ENCODE assay signal across 8 mouse cellular contexts in the genomic region with DNA sequence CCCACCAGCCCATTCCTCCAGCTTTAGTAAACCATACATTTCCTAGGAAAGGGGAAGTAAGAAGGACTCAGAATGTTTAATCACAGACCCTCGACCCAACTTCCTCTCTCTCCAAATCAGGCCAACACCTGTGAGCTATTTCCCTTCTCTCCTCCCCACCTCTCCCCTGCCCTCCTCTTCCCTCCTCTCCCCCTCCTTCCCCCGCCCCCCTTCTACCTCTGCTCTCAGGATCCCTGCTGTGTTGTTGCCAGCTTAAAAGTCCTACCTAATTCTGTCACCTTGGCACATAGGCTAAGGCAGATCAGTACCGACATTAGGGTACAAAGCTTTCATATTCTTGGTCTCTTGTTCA. TPM values are rescaled to one million over a fixed set of nuclear protein-coding genes. Genes with fewer than 3 reads are reported as not detected.
DNase-seq lines count a peak whose midpoint lies in the region; ATAC-seq and TF ChIP-seq lines count a peak whose summit lies in the region.

No protein-coding gene starts in this region.

- 0 out of 2 replicates have a peak, but pooled peaks cover 8% of the 10 kb centered on the region for H3K27me3 ChIP-seq in heart, embryonic 12.5 days (replicated peaks)
- H3K27me3 ChIP-seq in ES-Bruce4 (ENCODE audit: control insufficient read depth, insufficient read depth, low read length, poor library complexity, severe bottlenecking) = no peaks in the 10 kb centered on the region
- no peaks in the 10 kb centered on the region for H3K27me3 ChIP-seq in hindbrain, embryonic 12.5 days
- no peaks in the 10 kb centered on the region for H3K27me3 ChIP-seq in midbrain, embryonic 14.5 days (ENCODE audit: control insufficient read depth, insufficient read depth, low read length)

- no peak for DNase-seq in heart, adult 8-10 months (ENCODE audit: low spot score)
- DNase-seq in midbrain, embryonic 14.5 days = no peak
- no peak for DNase-seq in adrenal gland, postnatal 10 days
- DNase-seq in layer of hippocampus, postnatal 14 days (ENCODE audit: low spot score in 2 of 2) = no peak
- no peak for DNase-seq in kidney, postnatal 4 days

- no peak overlapping the region for H3K27ac ChIP-seq in heart, embryonic 12.5 days (ENCODE audit: poor library complexity, severe bottlenecking)
- no peak overlapping the region for H3K27ac ChIP-seq in ES-Bruce4 (ENCODE audit: insufficient read depth, low read length)
- H3K27ac ChIP-seq in hindbrain, embryonic 12.5 days = no peak overlapping the region
- no peak overlapping the region for H3K27ac ChIP-seq in midbrain, embryonic 14.5 days (replicated peaks; ENCODE audit: low read depth, low read length)

- peaks cover 20% of the 10 kb centered on the region for H3K4me1 ChIP-seq in heart, embryonic 12.5 days (replicated peaks)
- H3K4me1 ChIP-seq in ES-Bruce4 (ENCODE audit: control insufficient read depth, insufficient read depth, low read length) = no peaks in the 10 kb centered on the region
- peaks cover 14% of the 10 kb centered on the region for H3K4me1 ChIP-seq in hindbrain, embryonic 12.5 days
- peaks cover 18% of the 10 kb centered on the region for H3K4me1 ChIP-seq in midbrain, embryonic 14.5 days (ENCODE audit: control insufficient read depth, insufficient read depth, low read length)

- TF ChIP-seq POLR2A in ES-Bruce4 (IDR thresholded peaks at IDR 0.05; ENCODE audit: insufficient read depth, low read length) = no peak

- peak overlapping the region; percentile 89 for H3K4me2 ChIP-seq in heart, embryonic 12.5 days
- H3K4me2 ChIP-seq in hindbrain, embryonic 12.5 days (replicated peaks) = peak overlapping the region; percentile 66
- peak overlapping the region; percentile 73 for H3K4me2 ChIP-seq in midbrain, embryonic 14.5 days (ENCODE audit: low read length)

- peak overlapping the region; percentile 85 for H3K9ac ChIP-seq in heart, embryonic 12.5 days
- H3K9ac ChIP-seq in ES-Bruce4 (ENCODE audit: low read depth, poor library complexity, severe bottlenecking) = peak overlapping the region; percentile 63
- H3K9ac ChIP-seq in hindbrain, embryonic 12.5 days = peak overlapping the region; percentile 60; the same call in 1 of the 2 replicates
- peak overlapping the region; percentile 97; the same call in 1 of the 2 replicates for H3K9ac ChIP-seq in midbrain, embryonic 14.5 days (replicated peaks; ENCODE audit: low read length)

- TF ChIP-seq EP300 in ES-Bruce4 (IDR thresholded peaks at IDR 0.05; ENCODE audit: insufficient read depth, low read depth, low read length) = no peak

- 11% methylated on average over 3 of the region's 3 CpGs for WGBS in heart, embryonic 12.5 days
- WGBS in hindbrain, embryonic 12.5 days = 25% methylated on average over 3 of the region's 3 CpGs
- 12% methylated on average over 3 of the region's 3 CpGs for WGBS in midbrain, embryonic 14.5 days

- H3K36me3 ChIP-seq in heart, embryonic 12.5 days = no peaks in the 10 kb centered on the region
- no peaks in the 10 kb centered on the region for H3K36me3 ChIP-seq in ES-Bruce4 (ENCODE audit: control insufficient read depth, insufficient read depth, low read length, poor library complexity, severe bottlenecking)
- H3K36me3 ChIP-seq in hindbrain, embryonic 12.5 days = no peaks in the 10 kb centered on the region
- H3K36me3 ChIP-seq in midbrain, embryonic 14.5 days (ENCODE audit: control insufficient read depth, insufficient read depth, low read length) = no peaks in the 10 kb centered on the region

- TF ChIP-seq CTCF in ES-Bruce4 (IDR thresholded peaks at IDR 0.05; ENCODE audit: low read depth, low read length) = no peak

- ATAC-seq in heart, embryonic 12.5 days (ENCODE audit: insufficient number of reproducible peaks, low FRiP score) = no peak
- no peak for ATAC-seq in hindbrain, embryonic 12.5 days (ENCODE audit: low FRiP score)
- no peak for ATAC-seq in midbrain, embryonic 14.5 days (ENCODE audit: low FRiP score, low TSS enrichment)

- peak overlapping the region; percentile 71 for H3K4me3 ChIP-seq in heart, embryonic 12.5 days
- no peak overlapping the region for H3K4me3 ChIP-seq in ES-Bruce4 (ENCODE audit: low read depth, low read length)
- peak overlapping the region; percentile 78 for H3K4me3 ChIP-seq in hindbrain, embryonic 12.5 days
- H3K4me3 ChIP-seq in midbrain, embryonic 14.5 days (replicated peaks; ENCODE audit: low read depth, low read length) = peak overlapping the region; percentile 98

- no peaks in the 10 kb centered on the region for H3K9me3 ChIP-seq in heart, embryonic 12.5 days (replicated peaks)
- H3K9me3 ChIP-seq in ES-Bruce4 (replicated peaks; ENCODE audit: control insufficient read depth, insufficient read depth, low read length, poor library complexity, severe bottlenecking) = no peaks in the 10 kb centered on the region
- no peaks in the 10 kb centered on the region for H3K9me3 ChIP-seq in hindbrain, embryonic 12.5 days (replicated peaks)
- no peaks in the 10 kb centered on the region for H3K9me3 ChIP-seq in midbrain, embryonic 14.5 days (ENCODE audit: control insufficient read depth, low read length)

RNA-seq across cellular contexts. Expression of a gene that starts 0.8 kb away (rescaled TPM):
- polyA plus RNA-seq in heart, embryonic 12.5 days (2016; fragmentation: Nextera tagmentation; extraction: Ambion mirVana) = 2.6 and 2.8 TPM in 2 replicates
- 1 to 10 TPM; 2.9 to 4.1 (median 3.3) TPM for total RNA-seq in heart, adult 8-10 months (2022)
- 7.1 and 7.5 TPM in 2 replicates for polyA plus RNA-seq in ES-Bruce4 (2011; ENCODE audit: insufficient read depth, insufficient read length, low read depth, missing spikeins)
- 19.1 and 22.8 TPM in 2 replicates for polyA plus RNA-seq in hindbrain, embryonic 12.5 days (2016; fragmentation: Nextera tagmentation; extraction: Ambion mirVana)
- polyA plus RNA-seq in midbrain, embryonic 14.5 days (2014; fragmentation: Nextera tagmentation; extraction: Ambion mirVana) = 19.6 and 21.2 TPM in 2 replicates
- 1 to 10 TPM; 9.3 to 10.0 TPM for total RNA-seq in adrenal gland, postnatal 10 days (2021)
- 10 to 100 TPM; 25.5 to 29.1 TPM for total RNA-seq in layer of hippocampus, postnatal 14 days (2021)
